Mouse (Mus musculus): ENCODE data around the gene Dram2.
"Not testable (repeated sequence)": the region's sequence is repeated elsewhere in the genome, so short reads cannot be mapped to it uniquely, and the experiment has no call there.

Dram2 gene

DNA sequence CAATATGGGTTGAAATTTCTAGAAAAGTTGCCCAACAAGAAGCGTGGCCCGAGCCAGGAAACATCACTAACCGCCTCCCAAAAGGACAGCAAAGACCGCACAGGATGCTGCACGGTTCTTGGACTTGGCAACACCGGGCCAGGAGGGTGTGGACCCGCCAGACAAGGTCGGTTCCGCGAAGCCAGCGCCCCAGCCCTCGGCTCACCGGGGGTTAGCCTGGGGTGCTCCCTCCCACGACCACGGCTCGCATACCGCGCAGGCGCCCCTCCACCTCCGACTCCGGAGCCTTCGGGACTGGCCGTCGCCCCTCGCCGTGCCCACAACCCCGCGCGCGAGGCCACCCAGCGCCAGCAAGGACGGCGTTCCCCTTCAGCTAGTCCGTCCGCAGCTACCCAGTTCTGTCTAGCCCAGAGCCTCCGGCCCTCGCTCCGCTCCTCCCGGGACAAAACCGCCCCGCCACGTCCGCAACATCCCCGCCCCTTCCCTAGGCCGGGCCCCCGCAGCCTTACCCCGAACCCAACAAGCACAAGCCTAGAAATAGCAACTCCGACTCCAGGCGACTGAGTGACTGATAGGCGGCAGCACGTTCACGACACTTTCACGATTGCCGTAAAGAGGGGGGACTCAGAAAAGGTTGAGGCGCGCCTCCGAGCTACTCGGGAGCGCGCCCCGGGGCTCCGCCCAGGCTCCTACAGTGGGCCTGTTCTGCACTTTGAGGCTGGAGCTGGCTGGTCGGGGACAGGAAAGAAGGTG is at the start of gene Dram2, which contains the start of gene Cept1:
TSS of gene Dram2 (plus strand) at position 628 of the 753 bp plus-strand sequence.
TSS of gene Cept1 (minus strand) at position 632 of the 753 bp plus-strand sequence.
- peak; percentile 77 for DNase-seq (ENCODE audit: low spot score)

GRCm38 (mm10) chr3:106500510-106500909 is 47.1 kb upstream of the Dram2 start:
- no peak for DNase-seq (ENCODE audit: low spot score)

- no peak for DNase-seq (ENCODE audit: low spot score)
Measured at GRCm38 (mm10) chr3:106502892-106503291, 44.7 kb upstream of the Dram2 start.

DNA sequence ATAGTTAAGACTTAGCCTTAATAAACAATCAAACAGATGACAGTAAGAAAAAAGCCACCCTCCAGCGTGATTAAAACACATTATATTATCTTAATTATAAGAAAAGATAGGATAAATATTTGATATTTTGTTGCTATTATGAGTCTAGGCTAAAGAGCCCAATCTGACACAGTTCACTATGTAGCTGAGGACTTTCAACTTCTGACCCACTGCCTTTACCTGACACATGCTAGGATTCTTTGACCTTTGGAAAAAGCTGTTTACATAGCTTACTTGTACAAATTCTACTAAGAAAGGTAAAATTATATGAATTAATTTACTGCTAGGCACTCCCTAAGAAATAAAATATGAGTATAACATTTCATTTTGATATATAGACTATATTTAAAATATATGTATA is 36.9 kb upstream of the Dram2 start:
- DNase-seq (ENCODE audit: low spot score): no peak

DNA sequence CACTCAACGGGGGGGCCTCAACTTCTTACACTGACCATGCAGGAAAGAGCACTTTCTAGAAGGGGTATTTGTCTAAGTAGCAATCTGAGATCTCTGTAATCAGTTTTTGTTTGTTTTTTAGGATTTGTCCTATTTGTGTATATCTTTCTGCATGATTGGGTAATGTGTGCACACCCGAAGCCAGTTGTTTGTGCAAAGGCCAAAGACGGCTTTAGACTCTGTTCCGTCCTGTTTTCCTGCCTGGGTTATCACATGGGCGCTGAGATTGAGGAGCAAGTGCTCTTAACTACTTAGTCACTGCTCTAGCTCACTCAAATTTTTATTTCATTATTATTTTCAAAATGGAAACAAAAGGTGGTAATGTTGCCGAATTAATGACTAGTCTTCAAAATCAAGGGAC is 32.6 kb upstream of the Dram2 start:
- no peak for DNase-seq (ENCODE audit: low spot score)

DNA sequence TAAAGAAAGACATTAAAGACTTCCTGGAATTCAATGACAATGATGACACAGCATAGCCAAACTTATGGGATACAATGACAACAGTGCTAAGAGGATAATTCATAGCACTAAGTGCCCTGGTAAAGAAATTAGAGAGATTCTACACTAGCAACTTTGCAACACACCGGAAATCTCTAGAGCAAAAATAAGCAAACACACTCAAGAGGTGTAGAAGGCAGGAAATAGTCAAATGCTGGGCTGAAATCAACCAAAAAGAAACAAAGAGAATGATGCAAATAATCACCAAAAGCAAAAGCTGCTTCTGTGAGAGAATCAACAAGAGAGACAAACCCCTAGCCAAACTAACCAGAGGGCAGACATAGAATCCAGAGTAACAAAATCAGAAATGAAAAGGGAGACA is 24.9 kb upstream of the Dram2 start:
- DNase-seq (ENCODE audit: low spot score): no peak

DNA sequence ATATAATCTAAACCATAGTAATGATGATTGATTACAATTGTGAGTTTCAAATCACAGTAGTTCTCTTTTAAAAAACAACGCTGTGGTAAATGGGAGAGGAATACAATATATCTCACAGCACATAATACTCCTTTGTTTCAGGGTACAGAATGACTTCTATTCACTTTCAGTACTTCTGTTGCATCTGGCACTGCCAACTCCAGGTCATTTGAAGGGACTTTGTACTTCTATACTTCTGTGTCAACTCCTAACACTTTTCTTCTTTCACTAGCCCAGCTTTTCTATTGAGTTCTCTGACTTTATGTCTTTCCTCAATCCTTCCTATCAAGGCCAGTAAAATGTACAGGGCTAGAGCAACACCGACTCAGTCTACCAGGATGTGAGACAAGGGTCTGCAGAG is 21.2 kb upstream of the Dram2 start:
- no peak for DNase-seq (ENCODE audit: low spot score)

DNA sequence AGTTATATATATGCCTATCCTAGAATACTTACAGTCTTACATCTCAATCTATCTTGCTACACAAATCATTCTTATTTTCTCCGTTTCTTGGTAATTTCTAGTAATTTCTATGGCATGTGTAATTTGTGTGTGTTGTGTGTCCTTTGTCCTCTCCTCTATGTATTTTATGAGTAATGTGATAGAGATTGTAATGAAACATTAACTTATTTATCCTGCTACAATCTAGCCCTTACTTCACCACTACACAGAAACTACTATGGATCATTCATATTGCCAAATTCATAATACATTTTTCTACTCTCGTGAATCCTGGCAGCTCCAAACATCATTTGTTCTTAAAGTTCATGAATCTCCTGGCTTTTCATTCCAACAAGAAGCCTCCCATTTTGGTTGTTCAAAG is 19.6 kb upstream of the Dram2 start:
- DNase-seq (ENCODE audit: low spot score): no peak

DNA sequence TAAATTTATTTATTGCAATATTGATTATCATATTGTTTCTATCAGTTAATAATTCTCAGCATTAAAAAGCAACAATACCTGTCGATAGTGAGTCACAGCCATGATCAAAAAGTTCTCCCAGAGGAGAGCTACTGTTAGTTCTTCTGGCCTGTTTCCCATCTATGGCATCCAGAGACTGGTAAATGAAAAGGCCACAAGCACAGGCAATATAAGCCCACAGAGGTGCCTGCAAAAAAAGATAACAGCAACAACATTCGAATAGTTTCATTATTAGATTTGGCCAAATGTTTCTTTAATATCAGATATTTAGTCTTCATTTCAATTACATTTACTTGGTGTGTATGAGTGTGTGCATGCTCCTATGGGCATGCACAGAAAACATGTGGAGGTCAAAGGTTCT is 14.3 kb upstream of the Dram2 start:
- no peak for DNase-seq (ENCODE audit: low spot score)

DNA sequence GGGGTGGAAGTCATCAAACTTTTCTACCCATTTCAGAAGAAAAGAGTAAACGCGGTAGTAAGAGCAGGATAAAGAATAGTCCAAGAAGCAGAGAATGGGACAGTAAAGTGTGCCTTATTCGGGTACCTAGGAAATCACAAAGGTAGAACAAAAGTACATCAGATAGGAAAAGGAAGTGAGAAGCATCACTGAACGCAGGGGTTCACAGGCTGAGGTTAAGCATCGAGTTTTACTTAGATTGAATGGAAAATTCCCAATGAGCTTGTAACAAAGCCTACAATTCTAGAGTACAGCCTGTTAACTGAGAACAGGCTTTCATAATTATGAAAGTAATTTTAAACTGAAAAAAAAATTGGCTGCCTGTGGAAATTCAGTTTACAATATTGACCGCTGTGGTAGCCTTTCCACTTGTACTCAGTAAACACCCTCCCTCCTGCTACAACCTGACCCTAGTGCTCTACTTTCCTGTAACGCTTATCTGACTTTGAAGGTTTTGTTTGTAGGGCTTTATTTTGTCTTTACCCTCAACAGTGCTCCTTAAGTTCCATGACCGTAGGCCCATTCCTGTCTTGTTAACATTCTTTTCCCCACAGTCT is 2.8 kb upstream of the Dram2 start:
- no peak for DNase-seq (ENCODE audit: low spot score)

DNA sequence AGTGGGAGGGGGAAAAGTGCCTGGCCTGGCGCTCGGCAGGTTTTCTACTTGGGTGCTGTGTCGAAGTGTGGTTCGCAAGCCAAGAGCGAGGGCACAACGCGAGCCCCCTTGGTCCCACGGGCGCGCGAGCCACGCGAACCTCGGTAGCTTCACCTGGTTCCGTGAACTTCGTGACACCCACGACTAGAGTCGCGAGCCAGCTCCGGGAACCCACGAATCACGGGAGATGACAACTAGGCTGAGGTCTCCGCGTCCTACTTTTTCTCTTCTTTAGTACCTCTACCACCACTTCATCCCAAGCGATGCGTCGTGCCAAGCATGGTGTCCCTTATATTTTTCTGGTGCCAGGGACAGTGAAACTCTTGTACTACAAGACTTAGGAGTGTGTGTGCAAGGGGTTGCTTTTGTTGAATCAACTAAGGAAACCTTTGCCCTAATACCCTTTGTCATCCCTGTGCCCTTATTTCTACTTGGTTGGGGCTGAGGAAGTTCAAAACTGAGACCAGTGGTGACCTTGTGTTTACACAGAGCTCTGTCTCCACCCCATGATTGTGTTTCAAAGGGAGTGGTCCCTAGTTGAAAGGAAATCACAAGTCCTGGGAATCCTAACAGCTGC is 434 bp downstream of the Dram2 start:
- no peak for DNase-seq (ENCODE audit: low spot score)

DNA sequence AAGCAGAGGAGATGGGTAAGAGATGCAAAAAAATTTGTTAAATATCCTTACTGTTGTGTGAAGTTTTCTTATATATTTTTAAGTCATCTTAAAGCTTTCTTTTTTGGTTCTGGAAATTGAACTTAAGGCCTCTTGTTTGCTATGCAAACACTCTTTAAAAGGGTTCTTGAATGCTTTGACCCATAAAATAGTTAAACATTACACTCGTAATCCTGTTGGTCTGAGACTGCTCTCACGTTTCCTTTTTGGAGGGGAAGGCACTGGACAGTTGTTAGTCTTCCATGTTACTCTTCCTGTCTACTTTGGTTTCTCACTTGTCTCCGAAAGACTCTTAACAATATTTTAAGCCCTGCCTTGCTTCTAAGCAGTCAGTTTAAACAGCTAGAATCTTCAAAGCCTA is 1.4 kb downstream of the Dram2 start:
- DNase-seq (ENCODE audit: low spot score): no peak

GRCm38 (mm10) chr3:106553411-106553810 is 5.8 kb downstream of the Dram2 start:
- DNase-seq (ENCODE audit: low spot score): no peak

GRCm38 (mm10) chr3:106555743-106556250 is 8.2 kb downstream of the Dram2 start:
- DNase-seq (ENCODE audit: low spot score): no peak

DNA sequence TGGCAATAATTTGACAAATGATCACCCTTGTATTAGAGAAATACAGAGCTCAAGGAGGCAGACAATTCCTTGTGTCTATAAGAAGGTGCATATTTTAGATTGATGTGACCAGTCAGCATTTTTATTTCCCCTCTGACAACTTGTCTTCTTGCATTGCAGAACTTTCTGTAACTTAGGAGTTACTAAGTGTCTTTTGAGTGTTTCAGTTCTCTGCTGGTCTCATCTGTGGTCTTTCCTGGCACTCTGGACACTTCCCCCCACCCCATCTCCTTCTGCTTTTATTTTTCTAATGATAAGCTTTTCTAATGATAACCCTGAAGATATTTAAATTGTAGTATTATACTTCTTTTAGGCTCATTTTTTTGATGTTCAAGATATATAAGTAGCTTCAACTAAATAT is 10.7 kb downstream of the Dram2 start:
- no peak for DNase-seq (ENCODE audit: low spot score)

DNA sequence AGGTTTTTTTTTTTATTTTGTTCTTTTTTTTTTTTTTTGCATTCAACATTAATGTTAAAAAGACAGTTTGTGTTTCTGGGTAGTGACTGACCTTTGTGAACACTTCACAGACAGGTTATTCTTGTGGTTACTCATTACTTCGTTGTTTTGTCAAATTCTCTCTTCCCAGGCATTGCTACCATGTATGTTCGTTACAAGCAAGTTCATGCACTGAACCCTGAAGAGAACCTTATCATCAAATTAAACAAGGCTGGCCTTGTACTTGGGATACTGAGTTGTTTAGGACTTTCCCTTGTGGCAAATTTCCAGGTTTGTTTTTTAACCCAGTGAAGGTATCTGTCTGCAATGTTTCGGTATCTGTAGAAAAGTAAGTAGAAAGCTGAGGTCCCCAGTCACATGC is 18.3 kb downstream of the Dram2 start:
- DNase-seq (ENCODE audit: low spot score): no peak

GRCm38 (mm10) chr3:106573191-106573590 is 25.6 kb downstream of the Dram2 start:
- DNase-seq (ENCODE audit: low spot score): no peak

GRCm38 (mm10) chr3:106579296-106579695 is 31.7 kb downstream of the Dram2 start:
- DNase-seq (ENCODE audit: low spot score): no peak

- not testable (repeated sequence) for DNase-seq (ENCODE audit: low spot score)
Measured at GRCm38 (mm10) chr3:106593631-106594030, 46.0 kb downstream of the Dram2 start.

- no peak for DNase-seq (ENCODE audit: low spot score)
Measured at GRCm38 (mm10) chr3:106618103-106618502, 70.5 kb downstream of the Dram2 start.

Data from ovary, postnatal 10 days (tissue).